Mouse (Mus musculus) erythroblast, embryonic 14.5 days (primary cell): ENCODE measurements around the gene Pacrg.

Experiments
- GATA1 ChIP-seq: IDR thresholded peaks from 2 replicates; pipeline ENCODE4 v1.6.1; 2012; ENCODE audit warnings: low read length, inconsistent platforms, mixed read lengths
- TAL1 ChIP-seq: IDR thresholded peaks from 3 replicates; pipeline ENCODE4 v1.6.1; 2012; ENCODE audit warnings: low read length, inconsistent platforms, mixed read lengths

DNA sequence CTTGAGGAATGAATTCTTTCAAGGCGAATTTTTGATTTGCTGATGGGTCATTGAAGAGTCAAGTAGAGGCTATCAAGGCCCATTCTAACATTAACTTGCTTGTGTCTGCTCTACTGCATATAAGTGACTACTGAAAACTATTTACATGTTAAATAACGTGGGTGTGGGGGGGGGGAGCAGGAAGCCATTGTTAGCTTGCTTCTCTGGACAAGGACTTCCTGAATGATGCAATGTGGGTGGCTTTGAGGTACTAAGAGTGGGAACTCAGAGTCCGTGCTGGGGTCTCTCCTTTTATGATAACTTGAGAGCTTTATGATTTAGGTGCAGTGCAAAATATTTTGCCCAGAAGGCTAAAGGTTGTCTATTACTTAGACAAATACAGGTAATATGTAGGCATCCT lies 67.9 kb downstream of the Pacrg start:
- no peak for TF ChIP-seq GATA1
- no peak for TF ChIP-seq TAL1
